Mouse (Mus musculus) hindbrain, postnatal 0 days (tissue): ENCODE data around the gene Fam19a2. TPM values are rescaled to one million over a fixed set of nuclear protein-coding genes. Genes with fewer than 3 reads are reported as not detected.

Experiments used
- ATAC-seq: fragments of 200-750 bp; cut with Nextera tagmentation; 2 replicates; pipeline ENCODE4 v1.8.0; 2017; ENCODE audit warnings: mild to moderate bottlenecking, moderate TSS enrichment, moderate library complexity
- DNase-seq: peaks from one replicate; pipeline ENCODE4 v3.0.0-alpha.2; 2015; ENCODE audit warnings: low spot score
- H3K27ac ChIP-seq: fragments of 300-500 bp; sonication (generic); 2 replicates; pipeline ENCODE4 v1.5.1; 2014; ENCODE audit warnings: mild to moderate bottlenecking
- H3K27me3 ChIP-seq: fragments of 300-500 bp; sonication (generic); 2 replicates; pipeline ENCODE4 v1.6.1; 2014; ENCODE audit warnings: low read length, mixed read lengths; ENCODE audit not compliant: insufficient read depth
- H3K36me3 ChIP-seq: fragments of 300-500 bp; sonication (generic); 2 replicates; pipeline ENCODE4 v1.6.1; 2014; ENCODE audit warnings: low read length, mixed read lengths; ENCODE audit not compliant: insufficient read depth
- H3K4me1 ChIP-seq: fragments of 300-500 bp; sonication (generic); 2 replicates; pipeline ENCODE4 v1.6.1; 2014; ENCODE audit warnings: antibody characterized with exemption, low read length, mixed read lengths; ENCODE audit not compliant: insufficient read depth
- H3K4me2 ChIP-seq: fragments of 300-500 bp; sonication (generic); 2 replicates; pipeline ENCODE4 v1.6.1; 2014; ENCODE audit warnings: low read depth, mild to moderate bottlenecking, low read length, moderate library complexity, mixed read lengths
- H3K4me3 ChIP-seq: fragments of 300-500 bp; sonication (generic); 2 replicates; pipeline ENCODE4 v1.5.1; 2014; ENCODE audit warnings: low read length
- H3K9ac ChIP-seq: fragments of 300-500 bp; sonication (generic); replicated peaks from 2 replicates; pipeline ENCODE4 v1.6.1; 2014; ENCODE audit warnings: mild to moderate bottlenecking, low read length, moderate library complexity, mixed read lengths
- H3K9me3 ChIP-seq: fragments of 300-500 bp; sonication (generic); 2 replicates; pipeline ENCODE4 v1.6.1; 2016; ENCODE audit warnings: low read length, mixed read lengths
- CTCF ChIP-seq: IDR thresholded peaks from 2 replicates; pipeline ENCODE4 v1.5.1; 2016; ENCODE audit warnings: antibody characterized with exemption, control low read depth, low read depth
- WGBS: fragments of 180-500 bp; shearing (Covaris S2); extraction: QIAGEN DNeasy Blood & Tissue Kit; methylation state at CpG from one replicate; pipeline ENCODE4 v1.1.7; 2014; 5-methylcytosine and 5-hydroxymethylcytosine counted together
- polyA plus RNA-seq: library from polyadenylated mRNA; unstranded; fragments of >200 nt; fragmentation: Nextera tagmentation; extraction: Ambion mirVana; gene quantifications from 2 replicates; pipeline ENCODE4 v1.2.1, GENCODE M21; 2015
- total RNA-seq: library from RNA; depleted of rRNA; stranded (reverse); fragments of >200 nt; gene quantifications from 2 replicates; pipeline ENCODE4 v1.2.3, GENCODE M21; 2014

The Fam19a2 gene
- total and polyA plus RNA-seq, 2 experiments from 2014 or later = 48.9 to 90.5 TPM

GRCm38 (mm10) chr10:123416024-123416423 lies 152.2 kb downstream of the Fam19a2 start:
- Histone ChIP-seq H3K4me1 (peaks cover 4% of the 10 kb centered on the region; the same call in 1 of the 2 replicates), H3K9me3 (no peaks in the 10 kb centered on the region), H3K27me3 (no peaks in the 10 kb centered on the region), H3K4me2 (no peak overlapping the region), H3K27ac (no peak overlapping the region), H3K9ac (no peak overlapping the region), H3K4me3 (no peak overlapping the region), H3K36me3 (no peaks in the 10 kb centered on the region)
- WGBS = 50% methylated on average over 4 of the region's 4 CpGs
- ATAC-seq = no peak
- TF ChIP-seq CTCF = no peak
- DNase-seq = peak; percentile 61

GRCm38 (mm10) chr10:123418616-123419173 lies 154.9 kb downstream of the Fam19a2 start:
- WGBS = 80% methylated on average over 7 of the region's 7 CpGs
- no peak for DNase-seq
- Histone ChIP-seq H3K9me3 (no peaks in the 10 kb centered on the region), H3K36me3 (no peaks in the 10 kb centered on the region), H3K27ac (no peak overlapping the region), H3K27me3 (no peaks in the 10 kb centered on the region), H3K4me2 (no peak overlapping the region), H3K4me1 (peaks cover 4% of the 10 kb centered on the region; the same call in 1 of the 2 replicates), H3K9ac (no peak overlapping the region), H3K4me3 (no peak overlapping the region)
- no peak for TF ChIP-seq CTCF
- ATAC-seq = no peak

GRCm38 (mm10) chr10:123420249-123420648 lies 156.5 kb downstream of the Fam19a2 start:
- Histone ChIP-seq H3K36me3 (no peaks in the 10 kb centered on the region), H3K9ac (no peak overlapping the region), H3K4me1 (peaks cover 4% of the 10 kb centered on the region; the same call in 1 of the 2 replicates), H3K4me3 (no peak overlapping the region), H3K4me2 (no peak overlapping the region), H3K27ac (no peak overlapping the region), H3K9me3 (no peaks in the 10 kb centered on the region), H3K27me3 (no peaks in the 10 kb centered on the region)
- ATAC-seq (no peak), DNase-seq (peak; percentile 32)
- 71% methylated on average over 1 of the region's 1 CpGs for WGBS
- TF ChIP-seq CTCF = no peak

- no peak overlapping the region for H3K4me2 ChIP-seq
- no peaks in the 10 kb centered on the region for H3K27me3 ChIP-seq
- no peaks in the 10 kb centered on the region for H3K36me3 ChIP-seq
- ATAC-seq = no peak
- H3K27ac ChIP-seq = no peak overlapping the region
- no peak for TF ChIP-seq CTCF
- no peaks in the 10 kb centered on the region for H3K4me1 ChIP-seq
- no peak for DNase-seq
- H3K9me3 ChIP-seq = no peaks in the 10 kb centered on the region
- H3K9ac ChIP-seq = no peak overlapping the region
- WGBS = 88% methylated on average over 3 of the region's 3 CpGs
- no peak overlapping the region for H3K4me3 ChIP-seq
Measured at GRCm38 (mm10) chr10:123424482-123424881, 160.7 kb downstream of the Fam19a2 start.

- DNase-seq = peak; percentile 23
- H3K9me3 ChIP-seq = no peaks in the 10 kb centered on the region
Measured at GRCm38 (mm10) chr10:123426527-123427363, 162.9 kb downstream of the Fam19a2 start.

GRCm38 (mm10) chr10:123431569-123431968 lies 167.8 kb downstream of the Fam19a2 start:
- Histone ChIP-seq H3K27ac (no peak overlapping the region), H3K4me1 (no peaks in the 10 kb centered on the region), H3K4me2 (no peak overlapping the region), H3K36me3 (no peaks in the 10 kb centered on the region), H3K27me3 (no peaks in the 10 kb centered on the region), H3K9ac (no peak overlapping the region), H3K4me3 (no peak overlapping the region), H3K9me3 (no peaks in the 10 kb centered on the region)
- no peak for ATAC-seq
- DNase-seq = no peak
- TF ChIP-seq CTCF = no peak
- 80% methylated on average over 5 of the region's 5 CpGs for WGBS

More at GRCm38 (mm10) chr10:123426527-123427363, 162.9 kb downstream of the Fam19a2 start:
- H3K4me3 ChIP-seq = no peak overlapping the region
- H3K36me3 ChIP-seq = no peaks in the 10 kb centered on the region
- no peak overlapping the region for H3K27ac ChIP-seq
- H3K4me1 ChIP-seq = no peaks in the 10 kb centered on the region
- ATAC-seq = peak; percentile 45; the same call in 1 of the 2 replicates
- TF ChIP-seq CTCF = no peak
- no peaks in the 10 kb centered on the region for H3K27me3 ChIP-seq
- WGBS = 69% methylated on average over 8 of the region's 8 CpGs
- H3K4me2 ChIP-seq = no peak overlapping the region
- H3K9ac ChIP-seq = no peak overlapping the region

- no peaks in the 10 kb centered on the region for H3K9me3 ChIP-seq
- no peak for ATAC-seq
- no peak for TF ChIP-seq CTCF
- 54% methylated on average over 4 of the region's 4 CpGs for WGBS
- no peaks in the 10 kb centered on the region for H3K4me1 ChIP-seq
- no peak overlapping the region for H3K4me2 ChIP-seq
- H3K4me3 ChIP-seq = no peak overlapping the region
- H3K9ac ChIP-seq = no peak overlapping the region
- H3K27ac ChIP-seq = no peak overlapping the region
- H3K36me3 ChIP-seq = no peaks in the 10 kb centered on the region
- H3K27me3 ChIP-seq = no peaks in the 10 kb centered on the region
- no peak for DNase-seq
Measured at GRCm38 (mm10) chr10:123437576-123437975, 173.8 kb downstream of the Fam19a2 start.
